Mouse (Mus musculus) T-helper 2 cell (primary cell): ENCODE measurements around the gene Gstp1.

Experiments used
- in situ Hi-C: fragments of 300-600 bp; cut with MboI, MseI; formaldehyde crosslinking; loops from one replicate; pipeline ENCODE4 v1.15.1; 2025; ENCODE audit warnings: high pct_unique_total_duplicates

Gstp1 gene

DNA sequence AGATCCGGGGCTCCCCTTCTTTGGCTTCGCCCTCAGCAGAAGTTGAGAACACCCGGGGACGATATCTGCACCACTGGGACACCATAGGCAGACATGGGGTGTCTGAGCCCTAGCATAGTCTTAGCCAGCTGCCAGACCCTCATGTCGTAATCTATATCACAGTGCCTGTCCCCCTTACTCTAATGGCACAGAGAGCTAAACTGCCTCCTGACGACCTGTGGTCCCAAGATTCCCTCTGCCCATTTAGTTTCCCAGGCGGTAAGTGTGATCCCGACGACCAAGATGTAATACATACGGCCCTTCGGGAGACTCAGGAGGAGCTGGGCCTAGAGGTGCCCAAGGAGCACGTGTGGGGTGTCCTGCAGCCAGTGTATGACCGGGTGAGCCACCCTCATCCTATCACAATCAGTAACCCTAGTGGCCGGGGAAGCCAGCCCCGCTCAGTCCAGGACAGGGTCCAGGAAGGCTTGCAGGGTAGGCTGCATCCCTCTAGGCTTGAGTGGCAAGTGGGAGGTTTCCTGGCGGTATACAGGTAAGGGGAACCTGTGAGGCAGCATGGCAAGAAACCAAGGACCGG, 36.7 kb downstream of the Gstp1 start:
- in situ Hi-C loops: no loop called here

DNA sequence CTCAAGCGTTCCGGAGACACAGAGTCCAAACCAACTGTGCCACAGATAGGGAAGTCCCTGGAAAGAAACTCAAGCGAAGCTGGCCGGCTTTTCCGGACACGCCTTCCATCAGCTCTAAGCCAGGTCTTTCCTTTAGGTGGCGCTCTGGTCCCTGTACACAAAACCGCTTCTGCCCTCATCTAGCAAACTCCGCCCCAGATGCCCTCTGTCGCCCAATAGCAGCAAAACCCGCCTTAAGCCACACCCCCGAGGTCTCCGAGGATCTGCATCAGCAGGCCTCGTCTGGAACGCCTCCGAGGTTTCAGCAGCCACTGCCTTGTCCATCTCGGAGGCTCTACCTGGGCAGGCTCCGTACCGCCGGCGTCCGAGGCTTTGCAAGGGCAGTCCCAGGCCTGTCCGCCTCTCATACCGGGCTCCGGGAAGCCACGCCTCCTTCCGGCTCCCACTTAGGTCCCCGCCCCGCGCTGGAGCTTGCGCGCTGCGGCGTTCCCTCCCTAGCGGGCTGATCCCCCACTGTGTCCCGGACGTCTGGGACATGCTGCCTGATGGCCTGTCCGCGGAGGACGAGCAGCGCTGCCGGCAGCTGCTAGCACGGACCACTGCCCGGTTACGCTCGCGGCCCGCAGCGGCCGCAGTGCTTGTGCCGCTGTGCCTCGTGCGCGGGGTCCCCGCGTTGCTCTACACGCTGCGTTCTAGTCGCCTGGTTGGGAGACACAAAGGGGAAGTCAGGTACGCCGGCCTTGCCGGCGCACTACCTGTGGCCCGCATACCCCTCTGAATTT, 37.5 kb downstream of the Gstp1 start, which contains the start of the genes Nudt8 and Gm49405:
Gene Nudt8 (plus strand): TSS at position 462 of the 782 bp plus-strand sequence.
Gene Gm49405 (plus strand): TSS at position 508 of the 782 bp plus-strand sequence.
- in situ Hi-C loops: no loop called here

DNA sequence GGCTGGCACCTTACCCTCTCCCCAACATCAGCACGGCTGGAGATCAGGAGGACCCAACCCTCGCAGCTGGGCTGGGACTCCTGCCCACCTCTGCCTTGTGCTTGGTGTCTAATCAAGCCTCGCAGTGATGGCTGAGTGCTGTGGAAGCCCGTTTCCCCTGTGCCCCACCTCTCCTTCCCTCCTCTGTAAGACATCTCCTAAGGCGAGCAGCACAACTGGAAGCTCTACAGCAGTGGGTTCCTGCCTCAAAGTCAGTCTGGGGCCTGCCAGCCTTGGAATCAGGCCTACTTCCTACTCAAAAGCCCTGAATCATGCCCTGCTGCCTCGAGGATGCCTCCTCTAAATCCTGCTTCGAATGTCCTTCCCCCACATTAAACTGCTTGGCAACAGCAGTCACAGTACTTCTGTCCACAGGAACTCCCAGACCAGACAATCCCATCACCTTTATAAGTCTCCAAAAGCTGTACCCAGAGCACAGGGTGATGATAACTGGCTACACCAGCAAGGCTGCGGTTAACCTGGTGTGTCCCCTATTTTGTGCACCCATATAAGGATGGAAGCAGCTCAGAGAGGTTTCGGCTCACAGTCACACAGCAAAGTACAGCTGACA, 38.6 kb downstream of the Gstp1 start:
- in situ Hi-C loops: no loop called here

DNA sequence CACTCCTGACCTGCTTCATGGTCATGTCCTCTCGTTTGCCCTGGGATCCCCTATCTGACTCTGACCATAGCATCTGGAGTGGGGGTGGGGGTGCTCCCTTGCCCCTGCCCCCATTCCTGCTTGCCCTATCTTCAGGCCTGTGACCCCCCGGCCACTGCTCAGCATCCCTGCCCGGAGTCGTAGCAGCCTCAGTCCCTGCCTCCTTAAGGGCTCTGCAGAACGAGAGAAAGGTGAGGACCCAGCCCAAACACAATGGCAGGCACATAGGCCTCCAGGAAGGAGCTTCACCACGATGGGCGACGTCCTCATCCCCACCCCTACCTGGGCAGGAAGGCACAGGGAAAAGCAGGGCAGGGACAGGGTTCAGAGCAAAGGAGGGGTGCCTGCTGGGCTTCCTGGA, 39.5 kb downstream of the Gstp1 start:
- in situ Hi-C loops: no loop called here

- in situ Hi-C loops: no loop called here
Measured at GRCm38 (mm10) chr19:3997231-3997630, 40.6 kb downstream of the Gstp1 start.

DNA sequence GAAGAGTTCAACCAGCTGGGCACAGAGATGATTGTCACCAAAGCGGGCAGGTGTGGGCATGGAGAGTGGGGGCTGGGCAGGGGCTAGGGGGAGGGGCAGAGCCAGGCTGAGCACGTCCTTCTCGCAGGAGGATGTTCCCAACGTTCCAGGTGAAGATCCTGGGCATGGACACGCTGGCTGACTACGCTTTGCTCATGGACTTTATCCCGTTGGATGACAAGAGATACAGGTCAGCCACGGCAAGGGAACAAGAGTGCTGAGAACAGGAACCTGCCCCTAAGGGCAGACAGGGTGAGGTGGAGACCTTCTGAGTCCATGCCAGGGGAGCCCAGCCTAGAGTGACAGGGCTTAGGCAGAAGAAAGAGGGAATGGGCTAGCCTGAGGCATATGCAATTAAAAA, 41.0 kb downstream of the Gstp1 start:
- in situ Hi-C loops: no loop called here

- in situ Hi-C loops: no loop called here
Measured at GRCm38 (mm10) chr19:3996106-3996505, 41.7 kb downstream of the Gstp1 start.

DNA sequence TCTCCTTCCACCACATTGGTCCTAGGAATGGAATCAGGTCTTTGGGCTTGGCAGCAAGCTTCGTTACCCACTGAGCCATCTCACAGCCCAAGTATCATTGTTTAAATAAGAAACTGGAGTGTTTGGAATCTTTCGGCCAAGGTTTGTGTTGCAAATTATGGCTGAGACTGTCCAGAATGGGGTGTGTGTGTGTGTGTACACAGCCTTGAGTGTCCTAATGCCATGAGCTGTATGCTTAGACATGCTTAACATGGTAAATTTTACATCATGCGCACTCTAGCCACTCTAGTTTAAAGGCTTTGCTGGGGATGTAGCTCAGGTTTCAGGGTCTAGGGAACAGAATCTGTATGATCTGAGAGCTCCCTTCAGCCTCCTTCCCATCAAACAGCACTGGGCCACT, 42.3 kb downstream of the Gstp1 start:
- in situ Hi-C loops: no loop called here

GRCm38 (mm10) chr19:3994932-3995331, 42.9 kb downstream of the Gstp1 start:
- in situ Hi-C loops: no loop called here

GRCm38 (mm10) chr19:3992416-3992815, 45.4 kb downstream of the Gstp1 start, which contains the start of gene Tbx10:
Tbx10 (plus strand) TSS chr19:3992752.
- in situ Hi-C loops: no loop called here

DNA sequence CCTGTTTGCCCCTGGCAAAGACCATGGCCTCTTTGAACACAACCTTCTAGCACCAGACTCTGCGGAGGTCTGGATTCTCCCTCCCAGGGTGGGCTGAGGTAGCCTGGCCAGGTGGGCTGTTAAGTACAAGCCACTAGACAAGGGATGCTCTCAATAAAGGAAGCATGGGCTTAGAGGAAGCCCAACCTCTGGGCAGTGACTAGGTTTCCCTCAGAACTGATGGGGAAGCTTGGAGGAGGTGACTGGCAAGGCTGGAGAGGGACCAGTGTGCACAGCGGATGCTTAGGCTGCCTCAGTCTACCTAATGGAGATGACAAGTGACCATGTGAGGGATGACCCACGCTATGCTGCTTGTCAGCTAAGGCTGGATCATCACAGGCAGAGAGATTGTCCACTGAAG, 45.8 kb downstream of the Gstp1 start:
- in situ Hi-C loops: no loop called here

DNA sequence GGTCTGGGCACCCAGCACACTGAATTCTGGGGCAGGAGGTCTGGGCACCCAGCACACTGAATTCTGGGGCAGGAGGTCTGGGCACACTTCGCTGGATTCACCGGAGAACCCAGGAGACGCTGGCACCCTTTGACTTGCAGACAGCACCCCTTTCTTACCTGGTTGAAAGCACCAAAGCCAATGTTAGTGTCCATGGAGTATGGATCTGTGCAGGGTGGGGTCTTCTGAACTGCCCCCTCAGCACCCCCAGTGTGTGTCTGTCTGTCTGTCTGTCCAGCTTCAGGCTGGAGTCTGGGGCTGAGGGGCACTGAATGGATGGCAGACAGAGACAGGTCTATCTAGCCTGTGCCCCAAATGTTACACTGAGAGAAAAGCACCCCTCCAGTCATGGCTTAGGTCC, 46.2 kb downstream of the Gstp1 start:
- in situ Hi-C loops: no loop called here

DNA sequence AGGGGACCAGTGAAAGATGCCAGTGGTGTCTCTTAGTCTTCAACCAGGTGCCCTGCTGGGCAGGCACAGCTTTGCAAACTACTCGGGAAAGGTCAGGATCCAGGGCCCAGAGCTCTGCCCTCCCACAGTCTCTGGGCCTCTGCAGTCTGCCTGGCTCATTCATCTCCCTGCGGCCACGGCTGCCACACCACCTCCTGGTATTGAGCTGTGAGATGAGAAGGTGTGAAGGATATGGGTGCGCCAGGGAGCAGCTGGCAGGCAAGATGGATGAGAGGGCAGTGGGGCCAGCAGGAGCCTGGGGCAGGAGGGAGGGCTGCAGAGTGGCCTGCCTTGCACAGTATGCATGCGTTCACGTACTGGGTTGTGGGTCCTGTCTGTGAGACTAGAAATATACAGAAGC, 47.0 kb downstream of the Gstp1 start:
- in situ Hi-C loops: no loop called here

GRCm38 (mm10) chr19:3988750-3989149, 49.0 kb downstream of the Gstp1 start:
- in situ Hi-C loops: no loop called here

GRCm38 (mm10) chr19:3988066-3988465, 49.7 kb downstream of the Gstp1 start:
- in situ Hi-C loops: no loop called here

DNA sequence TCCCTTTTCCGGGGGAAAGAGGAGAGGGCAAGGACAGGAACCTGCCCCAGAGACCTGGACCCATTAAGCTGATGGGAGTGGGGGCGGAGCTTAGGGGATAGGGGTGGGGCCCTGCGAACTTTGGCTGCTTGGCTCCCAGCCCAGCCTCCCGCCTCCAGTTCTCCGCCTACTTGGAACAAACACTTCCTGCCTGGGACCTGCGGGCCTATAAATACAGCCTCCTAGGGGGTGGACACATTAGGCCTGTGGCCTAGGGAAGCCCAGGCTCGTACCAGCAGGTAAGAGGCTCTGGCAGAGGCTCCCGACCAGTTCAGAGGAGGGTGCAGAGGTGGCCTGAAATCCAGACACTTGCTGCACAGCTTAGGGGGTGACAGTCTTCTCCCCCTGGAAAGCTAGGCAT, 51.5 kb downstream of the Gstp1 start, which contains the start of gene Acy3:
Gene Acy3 (plus strand): TSS at position 237 of the 400 bp plus-strand sequence.
- in situ Hi-C loops: no loop called here
